Mouse (Mus musculus): Measurements from ENCODE around the gene Dst. TPM values are rescaled to one million over a fixed set of nuclear protein-coding genes. Genes with fewer than 3 reads are reported as not detected.
"Not testable (repeated sequence)": the region's sequence is repeated elsewhere in the genome, so short reads cannot be mapped to it uniquely, and the experiment has no call there.

The Dst gene
- polyA plus RNA-seq, 1 experiment, result 9.5 TPM

DNA sequence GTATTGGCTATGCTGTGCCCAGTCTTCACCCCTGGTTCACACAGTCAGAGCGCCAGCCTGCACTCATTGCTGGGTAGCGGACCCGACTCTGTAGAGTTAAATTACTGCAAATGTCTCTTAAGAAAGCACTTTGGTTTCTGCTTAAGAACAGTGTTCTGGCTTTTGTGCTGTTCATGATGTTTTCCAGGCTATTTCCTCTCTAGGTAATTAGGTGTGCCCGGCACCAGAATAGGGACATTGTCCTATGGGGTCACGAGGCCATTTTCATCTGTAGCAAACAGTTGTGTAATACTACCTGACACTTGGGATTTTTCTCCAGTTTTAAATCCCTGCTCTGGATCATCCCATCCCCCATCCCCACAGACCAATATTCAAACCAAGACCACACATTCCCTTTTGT lies 144.4 kb downstream of the Dst start:
- Histone ChIP-seq H3K27ac (ENCODE audit: control insufficient read depth, insufficient read depth, low read depth, low read length, poor library complexity) (no peak overlapping the region), H3K4me1 (ENCODE audit: control insufficient read depth, insufficient read depth, low read length) (no peaks in the 10 kb centered on the region; the same call in 1 of the 2 replicates), H3K4me3 (replicated peaks; ENCODE audit: control insufficient read depth, low read depth, low read length) (no peak overlapping the region)
- TF ChIP-seq CTCF (IDR thresholded peaks at IDR 0.05; ENCODE audit: control insufficient read depth, insufficient read depth, low read length) (no peak), POLR2A (IDR thresholded peaks at IDR 0.05; ENCODE audit: borderline replicate concordance, control insufficient read depth, low read depth, low read length) (no peak)
- whole genome bisulfite sequencing, result 80% methylated on average over 5 of the region's 5 CpGs

DNA sequence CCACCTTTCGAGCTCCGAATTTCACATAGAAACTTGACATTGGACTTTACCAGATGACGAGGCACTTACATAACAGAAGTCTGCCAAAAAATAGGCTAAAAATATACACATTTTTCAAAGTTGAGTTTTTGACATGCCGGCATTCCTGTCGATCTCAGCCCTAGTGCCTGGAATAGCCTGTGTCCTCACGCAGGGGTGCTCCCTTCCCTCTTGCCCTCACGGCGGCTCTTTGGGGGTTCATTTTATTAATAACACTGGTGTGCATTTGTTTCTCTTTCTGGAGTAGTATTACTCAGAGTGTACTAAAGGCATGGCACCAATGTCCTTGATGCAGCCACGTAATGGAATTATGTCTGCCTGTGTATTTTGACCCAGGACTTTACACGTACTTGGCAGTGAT lies 146.9 kb downstream of the Dst start:
- Histone ChIP-seq H3K4me1 (ENCODE audit: control insufficient read depth, insufficient read depth, low read length) (no peaks in the 10 kb centered on the region; the same call in 1 of the 2 replicates), H3K4me3 (replicated peaks; ENCODE audit: control insufficient read depth, low read depth, low read length) (no peak overlapping the region), H3K27ac (ENCODE audit: control insufficient read depth, insufficient read depth, low read depth, low read length, poor library complexity) (no peak overlapping the region)
- 88% methylated on average over 10 of the region's 10 CpGs for WGBS
- TF ChIP-seq CTCF (IDR thresholded peaks at IDR 0.05; ENCODE audit: control insufficient read depth, insufficient read depth, low read length) (no peak), POLR2A (IDR thresholded peaks at IDR 0.05; ENCODE audit: borderline replicate concordance, control insufficient read depth, low read depth, low read length) (no peak)

DNA sequence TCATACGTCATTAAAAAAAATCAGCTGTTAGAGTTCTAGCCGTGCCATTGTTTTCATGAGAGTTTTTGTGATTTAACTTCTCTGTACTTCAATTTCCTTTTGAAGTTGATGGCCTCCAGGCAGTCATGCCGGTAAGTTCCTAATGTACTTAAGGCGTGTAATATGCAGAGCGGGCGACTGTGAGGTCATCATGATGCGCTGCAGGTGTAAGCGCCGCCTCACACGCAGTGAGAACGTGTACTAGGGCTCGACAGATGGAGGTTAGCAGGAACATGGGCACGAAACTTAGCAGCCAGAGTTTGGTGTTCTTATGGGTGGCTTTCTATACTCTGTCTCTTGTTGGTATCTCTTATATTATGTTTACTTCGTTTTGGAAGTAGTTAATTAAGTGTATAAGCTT lies 148.6 kb downstream of the Dst start:
- H3K4me1 ChIP-seq (ENCODE audit: control insufficient read depth, insufficient read depth, low read length), result no peaks in the 10 kb centered on the region; the same call in 1 of the 2 replicates
- no peak overlapping the region for H3K27ac ChIP-seq (ENCODE audit: control insufficient read depth, insufficient read depth, low read depth, low read length, poor library complexity)
- H3K4me3 ChIP-seq (replicated peaks; ENCODE audit: control insufficient read depth, low read depth, low read length), result no peak overlapping the region
- 89% methylated on average over 14 of the region's 14 CpGs for WGBS
- TF ChIP-seq POLR2A (IDR thresholded peaks at IDR 0.05; ENCODE audit: borderline replicate concordance, control insufficient read depth, low read depth, low read length) (no peak), CTCF (IDR thresholded peaks at IDR 0.05; ENCODE audit: control insufficient read depth, insufficient read depth, low read length) (no peak)

DNA sequence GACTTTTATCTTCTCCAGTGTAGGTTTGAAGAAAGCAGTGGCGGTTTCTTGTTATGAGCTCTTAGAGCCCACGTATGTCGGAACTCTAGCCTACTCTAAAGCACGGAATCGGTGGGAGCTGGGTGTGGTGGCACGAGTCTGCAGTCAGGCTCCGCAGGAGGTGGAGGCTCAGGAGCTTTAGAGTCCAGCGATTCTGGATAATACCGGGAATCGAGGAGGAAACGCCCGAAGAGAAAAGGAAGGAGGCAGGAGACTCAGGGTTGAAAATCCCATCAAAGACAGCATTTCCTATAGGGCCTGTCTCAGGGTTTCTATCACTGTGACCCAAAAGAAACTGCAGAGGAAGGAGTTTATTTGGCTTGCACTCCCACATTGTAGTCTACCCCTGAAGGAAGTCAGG lies 151.2 kb downstream of the Dst start:
- no peak overlapping the region for H3K27ac ChIP-seq (ENCODE audit: control insufficient read depth, insufficient read depth, low read depth, low read length, poor library complexity)
- WGBS, result 92% methylated on average over 12 of the region's 12 CpGs
- H3K4me1 ChIP-seq (ENCODE audit: control insufficient read depth, insufficient read depth, low read length), result no peaks in the 10 kb centered on the region; the same call in 1 of the 2 replicates
- TF ChIP-seq POLR2A (IDR thresholded peaks at IDR 0.05; ENCODE audit: borderline replicate concordance, control insufficient read depth, low read depth, low read length) (no peak), CTCF (IDR thresholded peaks at IDR 0.05; ENCODE audit: control insufficient read depth, insufficient read depth, low read length) (no peak)
- H3K4me3 ChIP-seq (replicated peaks; ENCODE audit: control insufficient read depth, low read depth, low read length), result no peak overlapping the region

DNA sequence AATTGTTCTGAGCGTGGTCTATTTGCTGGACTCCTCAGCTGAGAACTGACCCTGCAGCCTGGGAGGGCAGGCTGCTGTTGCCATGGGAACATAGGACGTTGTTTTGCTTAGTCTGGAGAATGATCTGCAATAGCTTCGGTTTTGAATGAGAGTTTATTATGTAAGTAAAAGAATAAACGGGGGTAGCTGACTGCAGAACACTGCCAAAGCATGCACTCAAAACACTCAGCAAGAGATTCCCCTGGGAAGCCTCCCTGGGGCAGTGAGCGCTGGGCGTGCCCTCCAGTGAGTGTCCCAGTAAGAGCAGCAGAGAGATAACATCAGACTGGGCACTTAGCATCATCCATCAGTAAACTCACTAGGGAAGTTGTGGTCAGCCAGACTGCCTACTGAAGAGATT lies 152.4 kb downstream of the Dst start:
- no peak for TF ChIP-seq POLR2A (IDR thresholded peaks at IDR 0.05; ENCODE audit: borderline replicate concordance, control insufficient read depth, low read depth, low read length)
- no peak for TF ChIP-seq CTCF (IDR thresholded peaks at IDR 0.05; ENCODE audit: control insufficient read depth, insufficient read depth, low read length)
- 47% methylated on average over 6 of the region's 6 CpGs for WGBS
- Histone ChIP-seq H3K4me3 (replicated peaks; ENCODE audit: control insufficient read depth, low read depth, low read length) (no peak overlapping the region), H3K27ac (ENCODE audit: control insufficient read depth, insufficient read depth, low read depth, low read length, poor library complexity) (no peak overlapping the region), H3K4me1 (ENCODE audit: control insufficient read depth, insufficient read depth, low read length) (no peaks in the 10 kb centered on the region; the same call in 1 of the 2 replicates)

DNA sequence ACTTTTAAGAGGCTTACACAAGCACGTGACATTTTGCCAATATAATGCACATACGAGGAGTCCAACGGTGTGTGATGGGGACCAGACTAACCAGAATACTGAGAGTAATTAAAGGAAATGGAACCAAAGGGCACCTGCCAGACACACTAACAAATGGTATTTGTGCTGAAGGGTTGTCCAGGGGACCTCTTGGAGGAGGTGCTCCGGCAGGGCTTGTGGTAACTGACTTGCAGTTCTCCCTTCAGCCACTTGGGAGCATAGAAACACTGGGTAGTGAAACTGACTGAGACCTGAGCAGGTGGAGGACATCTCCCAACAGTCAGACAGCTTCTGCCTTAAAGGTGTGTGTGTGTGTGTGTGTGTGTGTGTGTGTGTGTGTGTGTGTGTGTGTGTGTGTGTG lies 153.1 kb downstream of the Dst start:
- TF ChIP-seq CTCF (IDR thresholded peaks at IDR 0.05; ENCODE audit: control insufficient read depth, insufficient read depth, low read length) (0 out of 2 replicates have a peak, but pooled peaks have one; percentile 17), POLR2A (IDR thresholded peaks at IDR 0.05; ENCODE audit: borderline replicate concordance, control insufficient read depth, low read depth, low read length) (no peak)

DNA sequence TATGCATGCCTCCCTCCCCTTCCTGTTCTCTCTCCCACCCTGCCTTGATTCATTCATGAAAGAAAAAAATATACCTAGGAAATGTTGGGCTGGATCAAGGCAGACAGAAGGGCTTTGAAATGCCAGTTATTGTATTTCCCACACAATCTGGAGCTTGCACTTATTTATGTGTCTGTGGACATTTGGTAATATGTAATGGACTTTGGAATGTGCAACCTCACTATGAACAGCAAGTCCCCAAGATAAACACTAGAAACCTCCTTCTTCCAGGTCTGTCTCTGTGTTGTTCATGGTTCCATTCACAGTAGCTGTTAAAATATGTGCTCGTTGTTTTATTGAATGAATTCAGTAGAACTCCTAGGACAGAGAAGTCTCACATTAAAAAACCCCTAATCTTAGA lies 153.8 kb downstream of the Dst start:
- H3K4me3 ChIP-seq (replicated peaks; ENCODE audit: control insufficient read depth, low read depth, low read length), result no peak overlapping the region
- no peak overlapping the region for H3K27ac ChIP-seq (ENCODE audit: control insufficient read depth, insufficient read depth, low read depth, low read length, poor library complexity)
- WGBS, result 68% methylated on average over 1 of the region's 1 CpGs
- TF ChIP-seq CTCF (IDR thresholded peaks at IDR 0.05; ENCODE audit: control insufficient read depth, insufficient read depth, low read length) (no peak), POLR2A (IDR thresholded peaks at IDR 0.05; ENCODE audit: borderline replicate concordance, control insufficient read depth, low read depth, low read length) (no peak)
- H3K4me1 ChIP-seq (ENCODE audit: control insufficient read depth, insufficient read depth, low read length), result no peaks in the 10 kb centered on the region

More for the DNA sequence above, 153.1 kb downstream of the Dst start:
- Histone ChIP-seq H3K4me3 (replicated peaks; ENCODE audit: control insufficient read depth, low read depth, low read length) (no peak overlapping the region), H3K27ac (ENCODE audit: control insufficient read depth, insufficient read depth, low read depth, low read length, poor library complexity) (no peak overlapping the region), H3K4me1 (ENCODE audit: control insufficient read depth, insufficient read depth, low read length) (no peaks in the 10 kb centered on the region)
- WGBS, result 33% methylated on average over 4 of the region's 4 CpGs

DNA sequence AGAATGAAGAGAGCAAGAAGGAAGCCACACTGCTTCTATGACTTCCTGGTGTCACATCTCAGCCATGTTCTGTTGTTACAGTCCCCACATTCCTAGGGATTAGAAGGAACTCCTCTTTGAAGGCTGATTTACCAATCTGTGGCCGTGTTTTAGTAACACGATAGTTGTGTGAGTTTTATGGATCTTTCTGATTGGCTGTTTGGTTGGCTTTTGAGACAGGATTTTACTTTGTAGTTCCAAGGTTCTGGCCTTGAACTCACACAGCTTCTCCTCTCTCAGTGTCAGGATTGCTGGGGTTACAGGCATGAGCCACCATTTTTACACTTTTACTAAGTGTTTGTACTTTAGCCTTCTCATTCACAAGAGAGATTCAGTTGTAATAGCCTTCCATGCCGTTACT lies 155.9 kb downstream of the Dst start:
- Histone ChIP-seq H3K4me3 (replicated peaks; ENCODE audit: control insufficient read depth, low read depth, low read length) (no peak overlapping the region), H3K4me1 (ENCODE audit: control insufficient read depth, insufficient read depth, low read length) (no peaks in the 10 kb centered on the region), H3K27ac (ENCODE audit: control insufficient read depth, insufficient read depth, low read depth, low read length, poor library complexity) (no peak overlapping the region)
- no peak for TF ChIP-seq CTCF (IDR thresholded peaks at IDR 0.05; ENCODE audit: control insufficient read depth, insufficient read depth, low read length)
- no peak for TF ChIP-seq POLR2A (IDR thresholded peaks at IDR 0.05; ENCODE audit: borderline replicate concordance, control insufficient read depth, low read depth, low read length)
- WGBS, result 79% methylated on average over 3 of the region's 3 CpGs

DNA sequence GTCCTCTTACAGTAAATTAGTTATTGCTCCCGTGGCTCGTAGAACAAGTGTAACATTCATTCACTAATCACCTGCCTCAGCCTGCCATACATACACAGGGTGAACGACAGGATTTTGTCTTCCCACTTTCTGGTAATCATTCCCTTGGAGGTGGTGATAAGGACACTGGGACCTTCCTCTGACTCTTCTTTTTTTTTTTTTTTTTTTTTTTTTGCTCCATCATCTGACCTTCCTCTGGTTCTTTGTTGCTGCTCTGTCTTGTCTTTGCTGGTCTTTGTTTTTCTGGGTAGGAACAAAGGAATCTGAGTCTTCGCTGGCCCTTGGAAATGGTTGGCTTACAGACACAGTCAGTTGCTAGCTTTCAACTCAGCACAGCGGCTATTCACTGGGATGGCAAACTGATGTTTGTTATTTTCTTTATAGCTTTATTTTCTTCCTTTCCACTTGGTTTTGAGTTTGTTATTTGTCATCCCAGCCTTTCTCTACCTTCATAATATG lies 157.6 kb downstream of the Dst start:
- H3K4me3 ChIP-seq (replicated peaks; ENCODE audit: control insufficient read depth, low read depth, low read length), result no peak overlapping the region
- H3K4me1 ChIP-seq (ENCODE audit: control insufficient read depth, insufficient read depth, low read length), result no peaks in the 10 kb centered on the region
- TF ChIP-seq CTCF (IDR thresholded peaks at IDR 0.05; ENCODE audit: control insufficient read depth, insufficient read depth, low read length) (no peak), POLR2A (IDR thresholded peaks at IDR 0.05; ENCODE audit: borderline replicate concordance, control insufficient read depth, low read depth, low read length) (no peak)
- H3K27ac ChIP-seq (ENCODE audit: control insufficient read depth, insufficient read depth, low read depth, low read length, poor library complexity), result no peak overlapping the region
- WGBS, result 81% methylated on average over 5 of the region's 5 CpGs

DNA sequence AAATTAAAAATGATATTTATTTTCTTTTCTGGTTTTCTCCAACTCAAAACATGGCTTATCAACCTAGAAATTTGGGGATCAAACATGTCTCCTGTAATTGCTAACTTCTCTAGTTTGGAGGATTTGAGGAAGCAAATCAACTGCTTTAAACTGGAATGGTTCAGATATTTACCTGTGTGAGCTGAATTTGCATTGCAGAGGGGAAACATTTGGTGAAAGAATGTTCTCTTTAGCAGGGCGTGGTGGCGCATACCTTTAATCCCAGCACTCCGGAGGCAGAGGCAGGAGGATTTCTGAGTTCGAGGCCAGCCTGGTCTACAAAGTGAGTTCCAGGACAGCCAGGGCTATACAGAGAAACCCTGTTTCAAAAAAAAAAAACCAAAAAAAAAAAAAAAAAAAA lies 158.4 kb downstream of the Dst start:
- not testable (repeated sequence) for H3K4me1 ChIP-seq (ENCODE audit: control insufficient read depth, insufficient read depth, low read length); H3K27ac ChIP-seq (ENCODE audit: control insufficient read depth, insufficient read depth, low read depth, low read length, poor library complexity); H3K4me3 ChIP-seq (replicated peaks; ENCODE audit: control insufficient read depth, low read depth, low read length)
- 84% methylated on average over 4 of the region's 4 CpGs for WGBS
